Mouse (Mus musculus) CH12.LX (cell line): ENCODE results near the gene 1810010H24Rik. TPM values are rescaled to one million over a fixed set of nuclear protein-coding genes. Genes with fewer than 3 reads are reported as not detected.

Experiments used
- DNase-seq: peaks from one replicate; pipeline ENCODE4 v3.0.0-alpha.2; 2013; ENCODE audit errors: extremely low read depth
- H3K27ac ChIP-seq: 2 replicates; pipeline ENCODE4 v1.5.1; 2012; ENCODE audit warnings: low read depth, mild to moderate bottlenecking, control low read depth, moderate library complexity; ENCODE audit not compliant: insufficient read depth
- H3K27me3 ChIP-seq: replicated peaks from 2 replicates; pipeline ENCODE3; 2012; ENCODE audit warnings: inconsistent platforms
- H3K36me3 ChIP-seq, 2 experiments: replicated peaks in 1 of 2; 2 replicates each; pipeline versions ENCODE3 to v1.6.1; 2012; ENCODE audit warnings: inconsistent platforms in 1 of 2, low read length in 1 of 2, mild to moderate bottlenecking in 1 of 2, mixed read lengths in 1 of 2, moderate library complexity in 1 of 2; ENCODE audit not compliant: control insufficient read depth in 1 of 2, insufficient read depth in 1 of 2
- H3K4me1 ChIP-seq, 2 experiments: 2 replicates each; pipeline ENCODE4 v1.6.1; 2012; ENCODE audit warnings: inconsistent platforms in 1 of 2, moderate library complexity in 1 of 2; ENCODE audit not compliant: insufficient read depth in 2 of 2, control insufficient read depth in 1 of 2
- H3K4me2 ChIP-seq: 2 replicates; pipeline ENCODE4 v1.6.1; 2012; ENCODE audit warnings: low read depth, mild to moderate bottlenecking, control low read depth; ENCODE audit not compliant: poor library complexity, insufficient read depth, severe bottlenecking
- H3K4me3 ChIP-seq, 3 experiments: fragments of 150-350 bp in 1 of 3; sonication (generic) in 1 of 3; replicated peaks in 1 of 3; 2 replicates each; pipeline versions ENCODE3 to v1.5.1; 2011 to 2012; ENCODE audit warnings: low read depth in 2 of 3, low read length in 2 of 3, mild to moderate bottlenecking in 2 of 3, moderate library complexity in 2 of 3, control low read depth in 1 of 3, improper control_type of control experiment in 1 of 3, inconsistent platforms in 1 of 3, mixed read lengths in 1 of 3; ENCODE audit not compliant: poor library complexity in 1 of 3
- H3K79me2 ChIP-seq: replicated peaks from 2 replicates; pipeline ENCODE4 v1.6.1; 2012; ENCODE audit warnings: mild to moderate bottlenecking, moderate library complexity; ENCODE audit not compliant: control insufficient read depth, poor library complexity, insufficient read depth, severe bottlenecking; ENCODE audit errors: extremely low read depth
- H3K9ac ChIP-seq: 2 replicates; pipeline ENCODE4 v1.6.1; 2012; ENCODE audit warnings: low read depth, mild to moderate bottlenecking, control low read depth, moderate library complexity; ENCODE audit not compliant: insufficient read depth
- H3K9me3 ChIP-seq: replicated peaks from 2 replicates; pipeline ENCODE3; 2012; ENCODE audit warnings: low read length, inconsistent platforms, mixed read lengths
- CHD1 ChIP-seq: IDR thresholded peaks from 2 replicates; pipeline ENCODE4 v1.6.1; 2012; ENCODE audit warnings: low read depth, low read length, improper control_type of control experiment, inconsistent platforms
- CHD2 ChIP-seq: IDR thresholded peaks from 2 replicates; pipeline ENCODE4 v1.6.1; 2011; ENCODE audit warnings: low read length, improper control_type of control experiment
- CTCF ChIP-seq, 2 experiments: IDR thresholded peaks in 1 of 2; conservative IDR thresholded peaks in 1 of 2; 2 replicates each; pipeline ENCODE4 v1.5.1; 2011 to 2012; ENCODE audit warnings: low read depth in 2 of 2, low read length in 2 of 2, improper control_type of control experiment in 1 of 2, inconsistent platforms in 1 of 2, mild to moderate bottlenecking in 1 of 2, moderate library complexity in 1 of 2
- IRF4 ChIP-seq: IDR thresholded peaks from 2 replicates; pipeline ENCODE4 v1.6.1; 2014; ENCODE audit warnings: low read depth, mild to moderate bottlenecking, inconsistent platforms, low read length, improper control_type of control experiment
- JUN ChIP-seq: IDR thresholded peaks from 2 replicates; pipeline ENCODE4 v1.6.1; 2011; ENCODE audit warnings: low read depth, mild to moderate bottlenecking, low read length, improper control_type of control experiment, moderate library complexity; ENCODE audit not compliant: insufficient read depth
- MAFK ChIP-seq: IDR thresholded peaks from 2 replicates; pipeline ENCODE4 v1.6.1; 2011; ENCODE audit warnings: low read length, improper control_type of control experiment; ENCODE audit not compliant: insufficient replicate concordance
- MAZ ChIP-seq: IDR thresholded peaks from 2 replicates; pipeline ENCODE4 v1.6.1; 2012; ENCODE audit warnings: low read depth, mild to moderate bottlenecking, inconsistent platforms, low read length, improper control_type of control experiment, moderate library complexity
- NELFE ChIP-seq: IDR thresholded peaks from 2 replicates; pipeline ENCODE4 v1.6.1; 2011; ENCODE audit warnings: low read depth, low read length, improper control_type of control experiment
- NRF1 ChIP-seq: IDR thresholded peaks from 2 replicates; pipeline ENCODE4 v1.6.1; 2014; ENCODE audit warnings: low read depth, mild to moderate bottlenecking, inconsistent platforms, low read length, improper control_type of control experiment, moderate library complexity
- RCOR1 ChIP-seq: conservative IDR thresholded peaks from 2 replicates; pipeline ENCODE4 v1.6.1; 2012; ENCODE audit warnings: low read depth, mild to moderate bottlenecking, inconsistent platforms, low read length, improper control_type of control experiment
- SIN3A ChIP-seq: IDR thresholded peaks from 2 replicates; pipeline ENCODE4 v1.6.1; 2012; ENCODE audit warnings: low read length, improper control_type of control experiment, inconsistent platforms
- SMC3 ChIP-seq: IDR thresholded peaks from 2 replicates; pipeline ENCODE4 v1.6.1; 2011; ENCODE audit warnings: low read depth, low read length, improper control_type of control experiment
- TCF12 ChIP-seq: IDR thresholded peaks from 2 replicates; pipeline ENCODE4 v1.6.1; 2014; ENCODE audit warnings: low read depth, mild to moderate bottlenecking, inconsistent platforms, low read length, improper control_type of control experiment
- USF1 ChIP-seq: IDR thresholded peaks from 2 replicates; pipeline ENCODE4 v1.6.1; 2014; ENCODE audit warnings: low read depth, mild to moderate bottlenecking, inconsistent platforms, low read length, improper control_type of control experiment
- ZMIZ1 ChIP-seq: IDR thresholded peaks from 2 replicates; pipeline ENCODE4 v1.6.1; 2012; ENCODE audit warnings: low read depth, mild to moderate bottlenecking, inconsistent platforms, low read length, improper control_type of control experiment
- ZNF384 ChIP-seq: IDR thresholded peaks from 2 replicates; pipeline ENCODE4 v1.6.1; 2012; ENCODE audit warnings: low read depth, low read length, improper control_type of control experiment, inconsistent platforms
- dilution Hi-C: fragments of 300-500 bp; cut with MboI; formaldehyde crosslinking; loops from 2 replicates; pipeline ENCODE4 v1.14.3; 2020; ENCODE audit warnings: low sequenced_read_pairs; ENCODE audit not compliant: extremely low pct_unique_long_range_greater_than_20kb, extremely low pct_ligation_motif_present
- in situ Hi-C: fragments of 300-500 bp; cut with MboI; formaldehyde crosslinking; loops from 3 replicates; pipeline ENCODE4 v1.14.3; 2019; ENCODE audit warnings: low sequenced_read_pairs, low pct_ligation_motif_present, low pct_unique_long_range_greater_than_20kb, mixed read lengths
- polyA plus RNA-seq: library from polyadenylated mRNA; unstranded; fragments of >175 nt; gene quantifications from 2 replicates; pipeline ENCODE4 v1.2.1, GENCODE M21; 2012; ENCODE audit warnings: low read depth; ENCODE audit not compliant: insufficient read length
- total RNA-seq, 2 experiments: library from RNA; depleted of rRNA; stranded (reverse); fragments of 300-350 nt in 1 of 2; fragments of >200 nt in 1 of 2; gene quantifications; 2 replicates each; pipeline ENCODE4 v1.2.3; 2012 to 2014

1810010H24Rik gene
- total and polyA plus RNA-seq, 3 experiments: 0.53 to 1.7 (median 1.1) TPM

DNA sequence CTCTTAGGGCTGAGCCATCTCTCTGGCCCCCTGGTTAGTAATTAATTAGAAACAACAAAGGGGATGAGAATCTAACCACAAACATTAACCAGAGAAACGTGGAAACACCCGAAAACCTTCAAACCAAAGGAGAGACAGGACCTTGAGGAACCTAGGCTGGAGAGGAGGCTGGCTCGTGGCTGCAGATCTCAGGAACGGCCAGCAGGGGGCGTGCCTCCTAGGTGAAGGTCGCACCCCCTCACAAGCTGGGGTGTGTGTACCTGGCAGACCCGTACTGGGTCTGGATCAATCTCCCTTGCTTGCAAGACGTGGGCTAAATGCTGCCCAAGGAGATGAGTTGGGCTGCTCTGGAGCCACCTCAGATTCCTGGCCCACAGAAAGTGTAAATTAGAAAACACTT, 6.9 kb upstream of the 1810010H24Rik start:
- peaks cover 7% of the 10 kb centered on the region for H3K27me3 ChIP-seq
- peaks cover 3% of the 10 kb centered on the region for H3K9me3 ChIP-seq
- dilution Hi-C loops: no loop called here
- H3K27ac ChIP-seq: no peak overlapping the region
- H3K4me2 ChIP-seq: no peak overlapping the region
- TF ChIP-seq CTCF (conservative IDR thresholded peaks at IDR 0.05 in 1 of 2, IDR thresholded peaks at IDR 0.05 in 1 of 2; ENCODE audit: low read depth in 2 of 2, low read length in 2 of 2) (peak; percentile 46 to 69), JUN (no peak), SMC3 (peak; percentile 35), CHD2 (no peak)
- TF ChIP-seq, all 38 proteins: peak for 2
- Histone ChIP-seq H3K36me3 (no peaks in the 10 kb centered on the region), H3K4me3 (no peak overlapping the region), H3K9ac (no peak overlapping the region), H3K4me1 (peaks cover 2 to 5% of the 10 kb centered on the region in 2 experiments; a peak in 2 of 4 replicates), H3K79me2 (no peaks in the 10 kb centered on the region)
- in situ Hi-C loops: no loop called here
- no peak for DNase-seq

GRCm38 (mm10) chr11:107019318-107019717, 6.2 kb upstream of the 1810010H24Rik start:
- Histone ChIP-seq H3K4me2 (no peak overlapping the region), H3K9ac (no peak overlapping the region), H3K36me3 (no peaks in the 10 kb centered on the region), H3K27me3 (peaks cover 9% of the 10 kb centered on the region), H3K4me1 (peaks cover 2 to 5% of the 10 kb centered on the region in 2 experiments; a peak in 2 of 4 replicates), H3K9me3 (no peaks in the 10 kb centered on the region), H3K79me2 (no peaks in the 10 kb centered on the region), H3K4me3 (no peak overlapping the region), H3K27ac (no peak overlapping the region)
- dilution Hi-C loops (no loop called here), in situ Hi-C loops (no loop called here)
- no peak for DNase-seq
- TF ChIP-seq USF1 (no peak), CHD2 (no peak), CHD1 (no peak), ZMIZ1 (no peak), CTCF (conservative IDR thresholded peaks at IDR 0.05 in 1 of 2, IDR thresholded peaks at IDR 0.05 in 1 of 2; ENCODE audit: low read depth in 2 of 2, low read length in 2 of 2) (no peak), NELFE (no peak), NRF1 (no peak), TCF12 (no peak), JUN (no peak), IRF4 (no peak), RCOR1 (no peak), MAFK (no peak), ZNF384 (no peak), SIN3A (no peak), MAZ (no peak)
